Comparison of ENCODE assay signal across 20 mouse cellular contexts in the genomic region with DNA sequence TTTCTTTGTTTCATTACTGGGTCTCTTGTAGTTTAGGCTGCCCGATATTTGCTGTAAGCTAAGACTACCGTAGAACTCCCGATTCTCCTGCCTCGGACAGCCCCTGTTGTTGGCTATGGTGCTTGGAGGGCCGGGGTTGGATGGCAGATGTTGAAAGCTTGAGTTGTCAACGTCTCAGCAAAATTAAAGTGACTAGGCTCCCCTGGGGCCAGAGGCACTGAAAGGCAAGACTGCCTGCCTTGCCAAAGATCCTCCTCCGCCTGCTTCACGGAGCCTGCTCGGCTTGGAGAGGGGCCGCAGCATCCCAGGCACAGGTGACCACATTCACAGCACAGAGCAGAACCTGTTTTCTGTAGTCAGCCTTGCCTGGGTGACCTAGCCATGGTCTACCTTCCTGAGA. TPM values are rescaled to one million over a fixed set of nuclear protein-coding genes. Genes with fewer than 3 reads are reported as not detected.
A peak's percentile ranks its signal among the peaks of the same experiment; 100 is the strongest.
DNase-seq lines count a peak whose midpoint lies in the region; ATAC-seq and TF ChIP-seq lines count a peak whose summit lies in the region.
"Had no signal": no experiment of that assay in that cellular context is flagged by ENCODE, and none has a peak within 500 bp of the region (broad histone marks: within the 10 kb centered on the region; RNA-seq: fewer than 3 reads in every experiment).

No protein-coding gene starts in this region.

- H3K4me1 ChIP-seq in hindbrain, postnatal 0 days (ENCODE audit: insufficient read depth, low read length): no peaks in the 10 kb centered on the region
- H3K4me1 ChIP-seq in hindbrain, embryonic 12.5 days: no peaks in the 10 kb centered on the region
- H3K4me1 ChIP-seq in stomach, postnatal 0 days (replicated peaks; ENCODE audit: control insufficient read depth, insufficient read depth): no peaks in the 10 kb centered on the region

- no peaks in the 10 kb centered on the region for H3K36me3 ChIP-seq in hindbrain, postnatal 0 days (ENCODE audit: insufficient read depth, low read length)
- no peaks in the 10 kb centered on the region for H3K36me3 ChIP-seq in hindbrain, embryonic 12.5 days
- no peaks in the 10 kb centered on the region for H3K36me3 ChIP-seq in stomach, postnatal 0 days (ENCODE audit: control insufficient read depth, insufficient read depth, low read length)
- H3K36me3 ChIP-seq: embryonic facial prominence, embryonic 12.5 days; forebrain, embryonic 12.5 days; heart, embryonic 10.5 days; intestine, embryonic 15.5 days had no signal

- TF ChIP-seq CTCF in hindbrain, postnatal 0 days (IDR thresholded peaks at IDR 0.05; ENCODE audit: low read depth): no peak
- TF ChIP-seq CTCF in stomach, postnatal 0 days (IDR thresholded peaks at IDR 0.05; ENCODE audit: low read depth): no peak

- TF ChIP-seq EP300 in stomach, postnatal 0 days (optimal IDR thresholded peaks at IDR 0.05): no peak

- ATAC-seq in hindbrain, postnatal 0 days: no peak
- ATAC-seq in hindbrain, embryonic 12.5 days (ENCODE audit: low FRiP score): no peak
- ATAC-seq in stomach, postnatal 0 days (ENCODE audit: low FRiP score, low TSS enrichment): no peak
- ATAC-seq: forebrain, embryonic 16.5 days; intestine, embryonic 15.5 days had no signal

- H3K4me3 ChIP-seq in hindbrain, postnatal 0 days (ENCODE audit: low read length): no peak overlapping the region
- H3K4me3 ChIP-seq in hindbrain, embryonic 12.5 days: no peak overlapping the region
- no peak overlapping the region for H3K4me3 ChIP-seq in stomach, postnatal 0 days (ENCODE audit: low read depth, low read length)
- H3K4me3 ChIP-seq: embryonic facial prominence, embryonic 12.5 days; forebrain, embryonic 12.5 days; heart, embryonic 10.5 days; intestine, embryonic 15.5 days had no signal

- H3K27ac ChIP-seq in hindbrain, postnatal 0 days: no peak overlapping the region
- H3K27ac ChIP-seq in hindbrain, embryonic 12.5 days: no peak overlapping the region
- H3K27ac ChIP-seq in stomach, postnatal 0 days (replicated peaks): peak overlapping the region; percentile 35; the same call in 1 of the 2 replicates
- H3K27ac ChIP-seq: embryonic facial prominence, embryonic 12.5 days; forebrain, embryonic 12.5 days; heart, embryonic 10.5 days; intestine, embryonic 15.5 days had no signal

- H3K9me3 ChIP-seq in hindbrain, postnatal 0 days (ENCODE audit: low read length): no peaks in the 10 kb centered on the region
- no peaks in the 10 kb centered on the region for H3K9me3 ChIP-seq in hindbrain, embryonic 12.5 days (replicated peaks)
- no peaks in the 10 kb centered on the region for H3K9me3 ChIP-seq in stomach, postnatal 0 days (ENCODE audit: control insufficient read depth, low read length)
- H3K9me3 ChIP-seq: embryonic facial prominence, embryonic 12.5 days; forebrain, embryonic 12.5 days; heart, embryonic 10.5 days; intestine, embryonic 15.5 days had no signal

- H3K9ac ChIP-seq in hindbrain, postnatal 0 days (replicated peaks; ENCODE audit: low read length): no peak overlapping the region
- H3K9ac ChIP-seq in hindbrain, embryonic 12.5 days: no peak overlapping the region
- no peak overlapping the region for H3K9ac ChIP-seq in stomach, postnatal 0 days (ENCODE audit: low read length)
- H3K9ac ChIP-seq: embryonic facial prominence, embryonic 12.5 days; forebrain, embryonic 12.5 days; intestine, embryonic 15.5 days had no signal

- H3K27me3 ChIP-seq in hindbrain, postnatal 0 days (ENCODE audit: insufficient read depth, low read length): no peaks in the 10 kb centered on the region
- H3K27me3 ChIP-seq in hindbrain, embryonic 12.5 days: no peaks in the 10 kb centered on the region
- H3K27me3 ChIP-seq in stomach, postnatal 0 days (ENCODE audit: control insufficient read depth, insufficient read depth, low read length): no peaks in the 10 kb centered on the region
- H3K27me3 ChIP-seq: embryonic facial prominence, embryonic 12.5 days; forebrain, embryonic 12.5 days had no signal

- DNase-seq in embryo, embryonic 11 days: peak; percentile 34
- DNase-seq in embryo, embryonic 10.5 days (ENCODE audit: low spot score): no peak
- DNase-seq in hindbrain, postnatal 0 days (ENCODE audit: low spot score): peak; percentile 46
- peak; percentile 30 for DNase-seq in A20 (ENCODE audit: low read depth, low spot score)
- no peak for DNase-seq in stomach, postnatal 0 days (ENCODE audit: low spot score)
- DNase-seq in urinary bladder, adult 2 months (ENCODE audit: low spot score): no peak
- DNase-seq: adrenal gland, postnatal 10 days; cerebellum, adult 18-20 months; cerebellum, adult 9-11 months; cerebellum, postnatal 36 days; gastrocnemius, postnatal 10 days; heart, adult 18-20 months; heart, postnatal 10 days; heart, postnatal 4 days had no signal

- H3K4me2 ChIP-seq in hindbrain, postnatal 0 days (ENCODE audit: low read depth, low read length): no peak overlapping the region
- H3K4me2 ChIP-seq in hindbrain, embryonic 12.5 days (replicated peaks): no peak overlapping the region
- no peak overlapping the region for H3K4me2 ChIP-seq in stomach, postnatal 0 days (replicated peaks; ENCODE audit: low read depth)
- H3K4me2 ChIP-seq: embryonic facial prominence, embryonic 12.5 days; forebrain, embryonic 12.5 days; intestine, embryonic 15.5 days had no signal

- 51% methylated on average over 10 of the region's 10 CpGs for WGBS in hindbrain, postnatal 0 days
- WGBS in hindbrain, embryonic 12.5 days: 58% methylated on average over 10 of the region's 10 CpGs
- WGBS in stomach, postnatal 0 days: 78% methylated on average over 10 of the region's 10 CpGs

RNA-seq across cellular contexts. Expression of gene Capn12, which starts 0.7 kb away (rescaled TPM):
- 0.07 TPM in 1 of 2 replicates, not detected in the other for total RNA-seq in hindbrain, postnatal 0 days (2014; rRNA removed)
- 0.53 and 0.62 TPM in 2 replicates for polyA plus RNA-seq in hindbrain, postnatal 0 days (2015; fragmentation: Nextera tagmentation; extraction: Ambion mirVana)
- 0.34 and 0.78 TPM in 2 replicates for polyA plus RNA-seq in hindbrain, embryonic 12.5 days (2016; fragmentation: Nextera tagmentation; extraction: Ambion mirVana)
- 1.9 and 2.3 TPM in 2 replicates for polyA plus RNA-seq in stomach, postnatal 0 days (2015; fragmentation: Nextera tagmentation; extraction: Ambion mirVana)
- polyA plus RNA-seq in urinary bladder, adult 2 months (2012; rRNA removed): 0.66 and 0.73 TPM in 2 replicates

RNA-seq across cellular contexts. Expression of gene Lgals7, which starts 16.9 kb away (rescaled TPM):
- total RNA-seq in hindbrain, postnatal 0 days (2014; rRNA removed): 1.1 TPM in 1 of 2 replicates, not detected in the other
- polyA plus RNA-seq in hindbrain, postnatal 0 days (2015; fragmentation: Nextera tagmentation; extraction: Ambion mirVana): 3.7 and 5.0 TPM in 2 replicates
- 3.1 and 3.5 TPM in 2 replicates for polyA plus RNA-seq in hindbrain, embryonic 12.5 days (2016; fragmentation: Nextera tagmentation; extraction: Ambion mirVana)
- polyA plus RNA-seq in stomach, postnatal 0 days (2015; fragmentation: Nextera tagmentation; extraction: Ambion mirVana): 296 and 301 TPM in 2 replicates
- polyA plus RNA-seq in urinary bladder, adult 2 months (2012; rRNA removed): 1.3 and 3.6 TPM in 2 replicates

RNA-seq across cellular contexts. Expression of gene Lgals4, which starts 46.9 kb away (rescaled TPM):
- 0.47 and 8.4 TPM in 2 replicates for total RNA-seq in hindbrain, postnatal 0 days (2014; rRNA removed)
- 5.0 and 5.8 TPM in 2 replicates for polyA plus RNA-seq in hindbrain, postnatal 0 days (2015; fragmentation: Nextera tagmentation; extraction: Ambion mirVana)
- 5.0 and 5.1 TPM in 2 replicates for polyA plus RNA-seq in hindbrain, embryonic 12.5 days (2016; fragmentation: Nextera tagmentation; extraction: Ambion mirVana)
- polyA plus RNA-seq in stomach, postnatal 0 days (2015; fragmentation: Nextera tagmentation; extraction: Ambion mirVana): 469 and 489 TPM in 2 replicates
- 29.4 and 39.9 TPM in 2 replicates for polyA plus RNA-seq in urinary bladder, adult 2 months (2012; rRNA removed)

RNA-seq across cellular contexts. Expression of gene Ech1, which starts 55.5 kb away (rescaled TPM):
- 95.5 and 131 TPM in 2 replicates for total RNA-seq in hindbrain, postnatal 0 days (2014; rRNA removed)
- polyA plus RNA-seq in hindbrain, postnatal 0 days (2015; fragmentation: Nextera tagmentation; extraction: Ambion mirVana): 122 and 127 TPM in 2 replicates
- 84.7 and 87.8 TPM in 2 replicates for polyA plus RNA-seq in hindbrain, embryonic 12.5 days (2016; fragmentation: Nextera tagmentation; extraction: Ambion mirVana)
- polyA plus RNA-seq in stomach, postnatal 0 days (2015; fragmentation: Nextera tagmentation; extraction: Ambion mirVana): 426 and 435 TPM in 2 replicates
- polyA plus RNA-seq in urinary bladder, adult 2 months (2012; rRNA removed): 246 and 303 TPM in 2 replicates

Comparison
In these comparisons a context has a peak if more than half of its experiments do, and no peak if none do; other contexts are left out.
1. DNase-seq: peak in embryo, embryonic 11 days (single experiment), hindbrain, postnatal 0 days (single experiment) and A20 (single experiment); none in embryo, embryonic 10.5 days (single experiment), stomach, postnatal 0 days (single experiment) and urinary bladder, adult 2 months (single experiment).
2. RNA of gene Lgals7, which starts 16.9 kb away (polyA plus RNA-seq): 296 to 301 TPM in stomach, postnatal 0 days; 3.7 to 5.0 TPM in hindbrain, postnatal 0 days, 1.3 to 3.6 TPM in urinary bladder, adult 2 months and 3.1 to 3.5 TPM in hindbrain, embryonic 12.5 days; every median in the first group is over 10 times any median in the second.
3. RNA of gene Lgals4, which starts 46.9 kb away (polyA plus RNA-seq): 469 to 489 TPM in stomach, postnatal 0 days; 29.4 to 39.9 TPM in urinary bladder, adult 2 months, 5.0 to 5.8 TPM in hindbrain, postnatal 0 days and 5.0 to 5.1 TPM in hindbrain, embryonic 12.5 days; every median in the first group is over 10 times any median in the second.